Mouse (Mus musculus) CH12.LX (cell line): Measurements from ENCODE around the gene Arhgef3. TPM values are rescaled to one million over a fixed set of nuclear protein-coding genes. Genes with fewer than 3 reads are reported as not detected.

ENCODE experiments used
- DNase-seq: peaks from one replicate; pipeline ENCODE4 v3.0.0-alpha.2; 2013; ENCODE audit errors: extremely low read depth
- H3K27ac ChIP-seq: 2 replicates; pipeline ENCODE4 v1.5.1; 2012; ENCODE audit warnings: low read depth, mild to moderate bottlenecking, control low read depth, moderate library complexity; ENCODE audit not compliant: insufficient read depth
- H3K27me3 ChIP-seq: replicated peaks from 2 replicates; pipeline ENCODE3; 2012; ENCODE audit warnings: inconsistent platforms
- H3K36me3 ChIP-seq, 2 experiments: replicated peaks in 1 of 2; 2 replicates each; pipeline versions ENCODE3 to v1.6.1; 2012; ENCODE audit warnings: inconsistent platforms in 1 of 2, low read length in 1 of 2, mild to moderate bottlenecking in 1 of 2, mixed read lengths in 1 of 2, moderate library complexity in 1 of 2; ENCODE audit not compliant: control insufficient read depth in 1 of 2, insufficient read depth in 1 of 2
- H3K4me1 ChIP-seq, 2 experiments: 2 replicates each; pipeline ENCODE4 v1.6.1; 2012; ENCODE audit warnings: inconsistent platforms in 1 of 2, moderate library complexity in 1 of 2; ENCODE audit not compliant: insufficient read depth in 2 of 2, control insufficient read depth in 1 of 2
- H3K4me2 ChIP-seq: 2 replicates; pipeline ENCODE4 v1.6.1; 2012; ENCODE audit warnings: low read depth, mild to moderate bottlenecking, control low read depth; ENCODE audit not compliant: poor library complexity, insufficient read depth, severe bottlenecking
- H3K4me3 ChIP-seq, 3 experiments: fragments of 150-350 bp in 1 of 3; sonication (generic) in 1 of 3; replicated peaks in 1 of 3; 2 replicates each; pipeline versions ENCODE3 to v1.5.1; 2011 to 2012; ENCODE audit warnings: low read depth in 2 of 3, low read length in 2 of 3, mild to moderate bottlenecking in 2 of 3, moderate library complexity in 2 of 3, control low read depth in 1 of 3, improper control_type of control experiment in 1 of 3, inconsistent platforms in 1 of 3, mixed read lengths in 1 of 3; ENCODE audit not compliant: poor library complexity in 1 of 3
- H3K79me2 ChIP-seq: replicated peaks from 2 replicates; pipeline ENCODE4 v1.6.1; 2012; ENCODE audit warnings: mild to moderate bottlenecking, moderate library complexity; ENCODE audit not compliant: control insufficient read depth, poor library complexity, insufficient read depth, severe bottlenecking; ENCODE audit errors: extremely low read depth
- H3K9ac ChIP-seq: 2 replicates; pipeline ENCODE4 v1.6.1; 2012; ENCODE audit warnings: low read depth, mild to moderate bottlenecking, control low read depth, moderate library complexity; ENCODE audit not compliant: insufficient read depth
- H3K9me3 ChIP-seq: replicated peaks from 2 replicates; pipeline ENCODE3; 2012; ENCODE audit warnings: low read length, inconsistent platforms, mixed read lengths
- BHLHE40 ChIP-seq: IDR thresholded peaks from 2 replicates; pipeline ENCODE4 v1.6.1; 2011; ENCODE audit warnings: mild to moderate bottlenecking, low read depth, low read length, improper control_type of control experiment
- CHD2 ChIP-seq: IDR thresholded peaks from 2 replicates; pipeline ENCODE4 v1.6.1; 2011; ENCODE audit warnings: low read length, improper control_type of control experiment
- ELF1 ChIP-seq: IDR thresholded peaks from 2 replicates; pipeline ENCODE4 v1.6.1; 2014; ENCODE audit warnings: low read depth, mild to moderate bottlenecking, inconsistent platforms, low read length, improper control_type of control experiment
- EP300 ChIP-seq: IDR thresholded peaks from 2 replicates; pipeline ENCODE4 v1.6.1; 2011; ENCODE audit warnings: low read length, improper control_type of control experiment
- ETS1 ChIP-seq: conservative IDR thresholded peaks from 2 replicates; pipeline ENCODE4 v1.6.1; 2012; ENCODE audit warnings: low read depth, mild to moderate bottlenecking, inconsistent platforms, low read length, improper control_type of control experiment, moderate library complexity
- IRF4 ChIP-seq: IDR thresholded peaks from 2 replicates; pipeline ENCODE4 v1.6.1; 2014; ENCODE audit warnings: low read depth, mild to moderate bottlenecking, inconsistent platforms, low read length, improper control_type of control experiment
- JUN ChIP-seq: IDR thresholded peaks from 2 replicates; pipeline ENCODE4 v1.6.1; 2011; ENCODE audit warnings: low read depth, mild to moderate bottlenecking, low read length, improper control_type of control experiment, moderate library complexity; ENCODE audit not compliant: insufficient read depth
- JUND ChIP-seq: conservative IDR thresholded peaks from 2 replicates; pipeline ENCODE4 v1.6.1; 2011; ENCODE audit warnings: low read depth, low read length, improper control_type of control experiment
- KAT2A ChIP-seq: IDR thresholded peaks from 2 replicates; pipeline ENCODE4 v1.6.1; 2012; ENCODE audit warnings: low read length, improper control_type of control experiment, inconsistent platforms; ENCODE audit not compliant: insufficient replicate concordance
- MAFK ChIP-seq: IDR thresholded peaks from 2 replicates; pipeline ENCODE4 v1.6.1; 2011; ENCODE audit warnings: low read length, improper control_type of control experiment; ENCODE audit not compliant: insufficient replicate concordance
- MAX ChIP-seq: IDR thresholded peaks from 2 replicates; pipeline ENCODE4 v1.6.1; 2011; ENCODE audit warnings: low read length, improper control_type of control experiment
- MAZ ChIP-seq: IDR thresholded peaks from 2 replicates; pipeline ENCODE4 v1.6.1; 2012; ENCODE audit warnings: low read depth, mild to moderate bottlenecking, inconsistent platforms, low read length, improper control_type of control experiment, moderate library complexity
- MEF2A ChIP-seq: IDR thresholded peaks from 2 replicates; pipeline ENCODE4 v1.6.1; 2014; ENCODE audit warnings: low read depth, mild to moderate bottlenecking, inconsistent platforms, low read length, improper control_type of control experiment, borderline replicate concordance
- MXI1 ChIP-seq: IDR thresholded peaks from 2 replicates; pipeline ENCODE4 v1.6.1; 2011; ENCODE audit warnings: mild to moderate bottlenecking, low read depth, low read length, improper control_type of control experiment
- MYC ChIP-seq: IDR thresholded peaks from 2 replicates; pipeline ENCODE4 v1.6.1; 2011; ENCODE audit warnings: low read depth, mild to moderate bottlenecking, improper control_type of control experiment, low read length
- NRF1 ChIP-seq: IDR thresholded peaks from 2 replicates; pipeline ENCODE4 v1.6.1; 2014; ENCODE audit warnings: low read depth, mild to moderate bottlenecking, inconsistent platforms, low read length, improper control_type of control experiment, moderate library complexity
- POLR2A ChIP-seq: IDR thresholded peaks from 2 replicates; pipeline ENCODE4 v1.6.1; 2011; ENCODE audit warnings: low read depth, mild to moderate bottlenecking, improper control_type of control experiment, low read length
- POLR2AphosphoS2 ChIP-seq: IDR thresholded peaks from 2 replicates; pipeline ENCODE4 v1.6.1; 2011; ENCODE audit warnings: low read depth, low read length, improper control_type of control experiment
- SIN3A ChIP-seq: IDR thresholded peaks from 2 replicates; pipeline ENCODE4 v1.6.1; 2012; ENCODE audit warnings: low read length, improper control_type of control experiment, inconsistent platforms
- SMC3 ChIP-seq: IDR thresholded peaks from 2 replicates; pipeline ENCODE4 v1.6.1; 2011; ENCODE audit warnings: low read depth, low read length, improper control_type of control experiment
- TCF12 ChIP-seq: IDR thresholded peaks from 2 replicates; pipeline ENCODE4 v1.6.1; 2014; ENCODE audit warnings: low read depth, mild to moderate bottlenecking, inconsistent platforms, low read length, improper control_type of control experiment
- ZC3H11A ChIP-seq: IDR thresholded peaks from 2 replicates; pipeline ENCODE4 v1.6.1; 2012; ENCODE audit warnings: low read depth, mild to moderate bottlenecking, inconsistent platforms, low read length, improper control_type of control experiment
- ZNF384 ChIP-seq: IDR thresholded peaks from 2 replicates; pipeline ENCODE4 v1.6.1; 2012; ENCODE audit warnings: low read depth, low read length, improper control_type of control experiment, inconsistent platforms
- dilution Hi-C: fragments of 300-500 bp; cut with MboI; formaldehyde crosslinking; loops from 2 replicates; pipeline ENCODE4 v1.14.3; 2020; ENCODE audit warnings: low sequenced_read_pairs; ENCODE audit not compliant: extremely low pct_unique_long_range_greater_than_20kb, extremely low pct_ligation_motif_present
- in situ Hi-C: fragments of 300-500 bp; cut with MboI; formaldehyde crosslinking; loops from 3 replicates; pipeline ENCODE4 v1.14.3; 2019; ENCODE audit warnings: low sequenced_read_pairs, low pct_ligation_motif_present, low pct_unique_long_range_greater_than_20kb, mixed read lengths
- polyA plus RNA-seq: library from polyadenylated mRNA; unstranded; fragments of >175 nt; gene quantifications from 2 replicates; pipeline ENCODE4 v1.2.1, GENCODE M21; 2012; ENCODE audit warnings: low read depth; ENCODE audit not compliant: insufficient read length
- total RNA-seq, 2 experiments: library from RNA; depleted of rRNA; stranded (reverse); fragments of 300-350 nt in 1 of 2; fragments of >200 nt in 1 of 2; gene quantifications; 2 replicates each; pipeline ENCODE4 v1.2.3; 2012 to 2014

Gene Arhgef3
- total and polyA plus RNA-seq, 3 experiments = 0.51 to 0.64 (median 0.62) TPM

DNA sequence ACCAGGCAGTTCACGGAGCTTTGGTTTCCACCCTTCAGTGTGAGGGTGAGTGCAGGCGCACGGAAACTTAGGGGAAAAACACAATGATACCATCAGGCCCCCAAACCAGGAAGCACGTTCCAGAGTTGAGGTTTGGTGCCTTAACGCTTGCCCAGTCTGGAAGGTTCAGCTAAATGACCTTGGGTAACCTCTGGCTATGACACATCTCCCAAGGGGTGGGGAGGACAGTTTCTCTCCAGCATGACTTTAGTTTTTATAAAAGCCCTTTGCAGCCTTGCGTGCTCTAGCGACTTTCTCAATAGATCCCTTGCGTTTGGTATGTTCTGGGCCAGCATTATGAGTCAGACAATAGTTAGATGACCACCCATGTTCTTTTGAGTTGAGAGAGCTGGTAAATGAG is 8.8 kb downstream of the Arhgef3 start:
- Histone ChIP-seq H3K4me1 (peaks cover 2 to 21% of the 10 kb centered on the region in 2 experiments; a peak in 3 of 4 replicates), H3K9me3 (no peaks in the 10 kb centered on the region), H3K79me2 (no peaks in the 10 kb centered on the region), H3K27ac (no peak overlapping the region), H3K4me3 (no peak overlapping the region), H3K27me3 (peaks cover 1% of the 10 kb centered on the region), H3K4me2 (peak overlapping the region; percentile 59; the same call in 1 of the 2 replicates), H3K36me3 (no peaks in the 10 kb centered on the region), H3K9ac (0 out of 2 replicates have a peak overlapping the region, but pooled peaks have one; percentile 13)
- dilution Hi-C loops (no loop called here), in situ Hi-C loops (no loop called here)
- DNase-seq = peak; percentile 89
- TF ChIP-seq MAX = peak; percentile 65
- no peak for TF ChIP-seq KAT2A
- peak; percentile 54; the same call in 1 of the 2 replicates for TF ChIP-seq MXI1
- TF ChIP-seq MYC = peak; percentile 65; the same call in 1 of the 2 replicates
- peak; percentile 77; the same call in 1 of the 2 replicates for TF ChIP-seq ELF1
- peak; percentile 17; the same call in 1 of the 2 replicates for TF ChIP-seq ZNF384
- peak; percentile 39; the same call in 1 of the 2 replicates for TF ChIP-seq MEF2A
- TF ChIP-seq ETS1 = peak; percentile 81
- no peak for TF ChIP-seq POLR2A
- no peak for TF ChIP-seq ZC3H11A
- TF ChIP-seq JUND = peak; percentile 42; the same call in 1 of the 2 replicates
- TF ChIP-seq BHLHE40 = peak; percentile 96
- TF ChIP-seq MAFK = 0 out of 2 replicates have a peak, but pooled peaks have one; percentile 41
- no peak for TF ChIP-seq POLR2AphosphoS2
- TF ChIP-seq MAZ = 0 out of 2 replicates have a peak, but pooled peaks have one; percentile 32
- TF ChIP-seq SMC3 = no peak
- TF ChIP-seq IRF4 = peak; percentile 68
- TF ChIP-seq TCF12 = peak; percentile 42; the same call in 1 of the 2 replicates
- peak; percentile 41; the same call in 1 of the 2 replicates for TF ChIP-seq CHD2
- peak; percentile 80 for TF ChIP-seq EP300
- peak; percentile 41; the same call in 1 of the 2 replicates for TF ChIP-seq JUN
- 0 out of 2 replicates have a peak, but pooled peaks have one; percentile 42 for TF ChIP-seq SIN3A
- TF ChIP-seq NRF1 = peak; percentile 42; the same call in 1 of the 2 replicates
